Mouse (Mus musculus): ENCODE measurements at regions not wholly inside any gene's neighbourhood (a gene's known extent, or its start where the extent isn't known, plus 50 kb on each side); places are given as distances from the start of the nearest gene placed in this dataset.
"Not testable (repeated sequence)": the region's sequence is repeated elsewhere in the genome, so short reads cannot be mapped to it uniquely, and the experiment has no call there.

GRCm38 (mm10) chr4:23133386-23133785, 645.2 kb upstream of the Pou3f2 start:
- DNase-seq (ENCODE audit: low spot score), result no peak
- no peaks in the 10 kb centered on the region for H3K9me3 ChIP-seq
- WGBS, result 31% methylated on average over 2 of the region's 2 CpGs
- H3K36me3 ChIP-seq (replicated peaks), result no peaks in the 10 kb centered on the region
- H3K27me3 ChIP-seq (replicated peaks; ENCODE audit: low read depth, poor library complexity, severe bottlenecking), result no peaks in the 10 kb centered on the region
- H3K4me3 ChIP-seq, result no peak overlapping the region
- H3K27ac ChIP-seq (replicated peaks), result no peak overlapping the region
- H3K4me1 ChIP-seq, result no peaks in the 10 kb centered on the region

- not testable (repeated sequence) for H3K9me3 ChIP-seq; H3K36me3 ChIP-seq (replicated peaks); H3K27ac ChIP-seq (replicated peaks); H3K27me3 ChIP-seq (replicated peaks; ENCODE audit: low read depth, poor library complexity, severe bottlenecking); H3K4me1 ChIP-seq; DNase-seq (ENCODE audit: low spot score); H3K4me3 ChIP-seq
- 97% methylated on average over 2 of the region's 2 CpGs for WGBS
These were observed 613.3 kb upstream of the Pou3f2 start for GRCm38 (mm10) chr4:23101452-23101851.

GRCm38 (mm10) chr4:23079521-23079920, 591.4 kb upstream of the Pou3f2 start:
- H3K4me3 ChIP-seq, result no peak overlapping the region
- no peaks in the 10 kb centered on the region for H3K36me3 ChIP-seq (replicated peaks)
- no peak overlapping the region for H3K27ac ChIP-seq (replicated peaks)
- no peak for DNase-seq (ENCODE audit: low spot score)
- H3K9me3 ChIP-seq, result no peaks in the 10 kb centered on the region
- H3K4me1 ChIP-seq, result no peaks in the 10 kb centered on the region
- no peaks in the 10 kb centered on the region for H3K27me3 ChIP-seq (replicated peaks; ENCODE audit: low read depth, poor library complexity, severe bottlenecking)
- WGBS, result 96% methylated on average over 5 of the region's 5 CpGs

GRCm38 (mm10) chr4:23077603-23078002, 589.4 kb upstream of the Pou3f2 start:
- Histone ChIP-seq H3K36me3 (replicated peaks) (no peaks in the 10 kb centered on the region), H3K4me3 (no peak overlapping the region), H3K4me1 (no peaks in the 10 kb centered on the region), H3K27ac (replicated peaks) (no peak overlapping the region), H3K27me3 (replicated peaks; ENCODE audit: low read depth, poor library complexity, severe bottlenecking) (no peaks in the 10 kb centered on the region), H3K9me3 (no peaks in the 10 kb centered on the region)
- DNase-seq (ENCODE audit: low spot score), result no peak
- WGBS, result 77% methylated on average over 2 of the region's 2 CpGs

GRCm38 (mm10) chr4:23050701-23051317, 562.6 kb upstream of the Pou3f2 start:
- no peaks in the 10 kb centered on the region for H3K4me1 ChIP-seq
- no peak overlapping the region for H3K27ac ChIP-seq (replicated peaks)
- no peaks in the 10 kb centered on the region for H3K9me3 ChIP-seq
- WGBS, result 78% methylated on average over 9 of the region's 9 CpGs
- H3K4me3 ChIP-seq, result no peak overlapping the region
- no peak for DNase-seq (ENCODE audit: low spot score)
- no peaks in the 10 kb centered on the region for H3K36me3 ChIP-seq (replicated peaks)
- no peaks in the 10 kb centered on the region for H3K27me3 ChIP-seq (replicated peaks; ENCODE audit: low read depth, poor library complexity, severe bottlenecking)

- Histone ChIP-seq H3K36me3 (replicated peaks) (no peaks in the 10 kb centered on the region), H3K4me1 (no peaks in the 10 kb centered on the region), H3K27me3 (replicated peaks; ENCODE audit: low read depth, poor library complexity, severe bottlenecking) (no peaks in the 10 kb centered on the region), H3K4me3 (no peak overlapping the region), H3K27ac (replicated peaks) (no peak overlapping the region), H3K9me3 (no peaks in the 10 kb centered on the region)
- DNase-seq (ENCODE audit: low spot score), result no peak
- 74% methylated on average over 6 of the region's 6 CpGs for WGBS
These were observed 549.6 kb upstream of the Pou3f2 start for GRCm38 (mm10) chr4:23037784-23038183.

- Histone ChIP-seq H3K9me3 (no peaks in the 10 kb centered on the region), H3K27me3 (replicated peaks; ENCODE audit: low read depth, poor library complexity, severe bottlenecking) (no peaks in the 10 kb centered on the region), H3K27ac (replicated peaks) (no peak overlapping the region), H3K4me3 (no peak overlapping the region), H3K4me1 (no peaks in the 10 kb centered on the region), H3K36me3 (replicated peaks) (no peaks in the 10 kb centered on the region)
- 90% methylated on average over 2 of the region's 2 CpGs for WGBS
- no peak for DNase-seq (ENCODE audit: low spot score)
These were observed 543.1 kb upstream of the Pou3f2 start for GRCm38 (mm10) chr4:23031271-23031670.

- DNase-seq (ENCODE audit: low spot score), result no peak
- WGBS, result 81% methylated on average over 2 of the region's 2 CpGs
- Histone ChIP-seq H3K4me1 (no peaks in the 10 kb centered on the region), H3K27ac (replicated peaks) (no peak overlapping the region), H3K36me3 (replicated peaks) (no peaks in the 10 kb centered on the region), H3K4me3 (no peak overlapping the region), H3K9me3 (no peaks in the 10 kb centered on the region), H3K27me3 (replicated peaks; ENCODE audit: low read depth, poor library complexity, severe bottlenecking) (no peaks in the 10 kb centered on the region)
These were observed 534.0 kb upstream of the Pou3f2 start for GRCm38 (mm10) chr4:23022177-23022576.

- Histone ChIP-seq H3K4me3 (no peak overlapping the region), H3K27me3 (replicated peaks; ENCODE audit: low read depth, poor library complexity, severe bottlenecking) (no peaks in the 10 kb centered on the region), H3K36me3 (replicated peaks) (no peaks in the 10 kb centered on the region), H3K9me3 (no peaks in the 10 kb centered on the region), H3K27ac (replicated peaks) (no peak overlapping the region), H3K4me1 (no peaks in the 10 kb centered on the region)
- no peak for DNase-seq (ENCODE audit: low spot score)
- 76% methylated on average over 2 of the region's 2 CpGs for WGBS
These were observed 522.2 kb upstream of the Pou3f2 start for GRCm38 (mm10) chr4:23010346-23010745.

- H3K9me3 ChIP-seq; DNase-seq (ENCODE audit: low spot score); H3K27ac ChIP-seq (replicated peaks); H3K4me3 ChIP-seq; H3K4me1 ChIP-seq; H3K27me3 ChIP-seq (replicated peaks; ENCODE audit: low read depth, poor library complexity, severe bottlenecking); H3K36me3 ChIP-seq (replicated peaks): not testable (repeated sequence)
- WGBS, result 82% methylated on average over 3 of the region's 3 CpGs
These were observed 521.0 kb upstream of the Pou3f2 start for GRCm38 (mm10) chr4:23009196-23009595.

GRCm38 (mm10) chr4:22998994-22999393, 510.8 kb upstream of the Pou3f2 start:
- WGBS, result 35% methylated on average over 4 of the region's 4 CpGs
- H3K4me3 ChIP-seq, result no peak overlapping the region
- peak; percentile 25 for DNase-seq (ENCODE audit: low spot score)
- H3K27me3 ChIP-seq (replicated peaks; ENCODE audit: low read depth, poor library complexity, severe bottlenecking), result no peaks in the 10 kb centered on the region
- no peaks in the 10 kb centered on the region for H3K9me3 ChIP-seq
- H3K4me1 ChIP-seq, result peaks cover 28% of the 10 kb centered on the region
- H3K27ac ChIP-seq (replicated peaks), result no peak overlapping the region
- no peaks in the 10 kb centered on the region for H3K36me3 ChIP-seq (replicated peaks)

GRCm38 (mm10) chr4:22997198-22997985, 509.2 kb upstream of the Pou3f2 start:
- Histone ChIP-seq H3K27ac (replicated peaks) (no peak overlapping the region), H3K36me3 (replicated peaks) (no peaks in the 10 kb centered on the region), H3K4me1 (peaks cover 28% of the 10 kb centered on the region), H3K4me3 (no peak overlapping the region), H3K27me3 (replicated peaks; ENCODE audit: low read depth, poor library complexity, severe bottlenecking) (no peaks in the 10 kb centered on the region), H3K9me3 (no peaks in the 10 kb centered on the region)
- 34% methylated on average over 4 of the region's 4 CpGs for WGBS
- DNase-seq (ENCODE audit: low spot score), result peak; percentile 32

GRCm38 (mm10) chr4:22986763-22987468, 498.8 kb upstream of the Pou3f2 start:
- 26% methylated on average over 4 of the region's 4 CpGs for WGBS
- H3K9me3 ChIP-seq, result no peaks in the 10 kb centered on the region
- no peaks in the 10 kb centered on the region for H3K27me3 ChIP-seq (replicated peaks; ENCODE audit: low read depth, poor library complexity, severe bottlenecking)
- no peak for DNase-seq (ENCODE audit: low spot score)
- no peaks in the 10 kb centered on the region for H3K36me3 ChIP-seq (replicated peaks)
- H3K27ac ChIP-seq (replicated peaks), result no peak overlapping the region
- H3K4me1 ChIP-seq, result peaks cover 8% of the 10 kb centered on the region; the same call in 1 of the 2 replicates
- H3K4me3 ChIP-seq, result no peak overlapping the region
